Mouse (Mus musculus): ENCODE data around the gene Calr. TPM values are rescaled to one million over a fixed set of nuclear protein-coding genes. Genes with fewer than 3 reads are reported as not detected.

The Calr gene
- polyA plus RNA-seq, 1 experiment from 2014 or later = 318 TPM

- no peaks in the 10 kb centered on the region for H3K36me3 ChIP-seq (ENCODE audit: insufficient read depth, low read length)
- H3K4me2 ChIP-seq (replicated peaks; ENCODE audit: low read depth, low read length) = no peak overlapping the region
- H3K27me3 ChIP-seq (replicated peaks; ENCODE audit: insufficient read depth, low read length) = no peaks in the 10 kb centered on the region
- H3K9me3 ChIP-seq (ENCODE audit: low read length) = no peaks in the 10 kb centered on the region
- WGBS = 81% methylated on average over 11 of the region's 11 CpGs
- no peak for DNase-seq (ENCODE audit: low spot score)
- ATAC-seq = no peak
- no peak overlapping the region for H3K9ac ChIP-seq (replicated peaks; ENCODE audit: low read depth)
- H3K4me3 ChIP-seq (ENCODE audit: low read depth, low read length) = no peak overlapping the region
- TF ChIP-seq CTCF (IDR thresholded peaks at IDR 0.05) (no peak), EP300 (IDR thresholded peaks at IDR 0.05) (no peak)
- H3K27ac ChIP-seq (ENCODE audit: low read length) = no peak overlapping the region
- peaks cover 3% of the 10 kb centered on the region; the same call in 1 of the 2 replicates for H3K4me1 ChIP-seq (ENCODE audit: insufficient read depth, low read depth, low read length)
Observed at GRCm38 (mm10) chr8:84814240-84814554, 32.5 kb downstream of the Calr start.

GRCm38 (mm10) chr8:84813830-84814229, 32.9 kb downstream of the Calr start:
- no peak overlapping the region for H3K9ac ChIP-seq (replicated peaks; ENCODE audit: low read depth)
- 83% methylated on average over 3 of the region's 3 CpGs for WGBS
- TF ChIP-seq CTCF (IDR thresholded peaks at IDR 0.05) (no peak), EP300 (IDR thresholded peaks at IDR 0.05) (no peak)

GRCm38 (mm10) chr8:84813059-84813458, 33.7 kb downstream of the Calr start:
- 1% methylated on average over 5 of the region's 5 CpGs for WGBS
- ATAC-seq = 0 out of 2 replicates have a peak, but pooled peaks have one; percentile 15
- H3K9me3 ChIP-seq (ENCODE audit: low read length) = no peaks in the 10 kb centered on the region
- no peak overlapping the region for H3K4me2 ChIP-seq (replicated peaks; ENCODE audit: low read depth, low read length)
- H3K27ac ChIP-seq (ENCODE audit: low read length) = no peak overlapping the region
- peak; percentile 86 for DNase-seq (ENCODE audit: low spot score)
- H3K9ac ChIP-seq (replicated peaks; ENCODE audit: low read depth) = no peak overlapping the region
- no peaks in the 10 kb centered on the region for H3K27me3 ChIP-seq (replicated peaks; ENCODE audit: insufficient read depth, low read length)
- no peaks in the 10 kb centered on the region for H3K36me3 ChIP-seq (ENCODE audit: insufficient read depth, low read length)
- peaks cover 3% of the 10 kb centered on the region; the same call in 1 of the 2 replicates for H3K4me1 ChIP-seq (ENCODE audit: insufficient read depth, low read depth, low read length)
- TF ChIP-seq EP300 (IDR thresholded peaks at IDR 0.05) = peak; percentile 37; the same call in 1 of the 2 replicates
- peak; percentile 93 for TF ChIP-seq CTCF (IDR thresholded peaks at IDR 0.05)
- no peak overlapping the region for H3K4me3 ChIP-seq (ENCODE audit: low read depth, low read length)

More at GRCm38 (mm10) chr8:84813830-84814229, 32.9 kb downstream of the Calr start:
- ATAC-seq (no peak), DNase-seq (ENCODE audit: low spot score) (no peak)
- Histone ChIP-seq H3K9me3 (ENCODE audit: low read length) (no peaks in the 10 kb centered on the region), H3K27me3 (replicated peaks; ENCODE audit: insufficient read depth, low read length) (no peaks in the 10 kb centered on the region), H3K36me3 (ENCODE audit: insufficient read depth, low read length) (no peaks in the 10 kb centered on the region), H3K27ac (ENCODE audit: low read length) (no peak overlapping the region), H3K4me3 (ENCODE audit: low read depth, low read length) (no peak overlapping the region), H3K4me2 (replicated peaks; ENCODE audit: low read depth, low read length) (no peak overlapping the region), H3K4me1 (ENCODE audit: insufficient read depth, low read depth, low read length) (peaks cover 3% of the 10 kb centered on the region; the same call in 1 of the 2 replicates)

GRCm38 (mm10) chr8:84811303-84811702, 35.4 kb downstream of the Calr start:
- H3K9ac ChIP-seq (replicated peaks; ENCODE audit: low read depth) = no peak overlapping the region
- no peaks in the 10 kb centered on the region for H3K27me3 ChIP-seq (replicated peaks; ENCODE audit: insufficient read depth, low read length)
- DNase-seq (ENCODE audit: low spot score) (no peak), ATAC-seq (no peak)
- no peaks in the 10 kb centered on the region for H3K36me3 ChIP-seq (ENCODE audit: insufficient read depth, low read length)
- TF ChIP-seq EP300 (IDR thresholded peaks at IDR 0.05) = no peak
- no peak for TF ChIP-seq CTCF (IDR thresholded peaks at IDR 0.05)
- no peak overlapping the region for H3K27ac ChIP-seq (ENCODE audit: low read length)
- peak overlapping the region; percentile 55 for H3K4me2 ChIP-seq (replicated peaks; ENCODE audit: low read depth, low read length)
- no peaks in the 10 kb centered on the region for H3K9me3 ChIP-seq (ENCODE audit: low read length)
- peaks cover 3% of the 10 kb centered on the region; the same call in 1 of the 2 replicates for H3K4me1 ChIP-seq (ENCODE audit: insufficient read depth, low read depth, low read length)
- WGBS = 23% methylated on average over 10 of the region's 10 CpGs
- peak overlapping the region; percentile 25; the same call in 1 of the 2 replicates for H3K4me3 ChIP-seq (ENCODE audit: low read depth, low read length)

GRCm38 (mm10) chr8:84810896-84811295, 35.8 kb downstream of the Calr start:
- Histone ChIP-seq H3K9ac (replicated peaks; ENCODE audit: low read depth) (no peak overlapping the region), H3K27me3 (replicated peaks; ENCODE audit: insufficient read depth, low read length) (no peaks in the 10 kb centered on the region), H3K27ac (ENCODE audit: low read length) (no peak overlapping the region), H3K36me3 (ENCODE audit: insufficient read depth, low read length) (no peaks in the 10 kb centered on the region), H3K4me3 (ENCODE audit: low read depth, low read length) (peak overlapping the region; percentile 25; the same call in 1 of the 2 replicates), H3K9me3 (ENCODE audit: low read length) (no peaks in the 10 kb centered on the region), H3K4me1 (ENCODE audit: insufficient read depth, low read depth, low read length) (peaks cover 3% of the 10 kb centered on the region; the same call in 1 of the 2 replicates), H3K4me2 (replicated peaks; ENCODE audit: low read depth, low read length) (peak overlapping the region; percentile 55)
- under 1% methylated on average over 31 of the region's 32 CpGs for WGBS
- ATAC-seq (peak; percentile 88), DNase-seq (ENCODE audit: low spot score) (peak; percentile 90)
- TF ChIP-seq CTCF (IDR thresholded peaks at IDR 0.05) (peak; percentile 88), EP300 (IDR thresholded peaks at IDR 0.05) (no peak)

GRCm38 (mm10) chr8:84809941-84810280, 36.8 kb downstream of the Calr start:
- Histone ChIP-seq H3K4me2 (replicated peaks; ENCODE audit: low read depth, low read length) (no peak overlapping the region), H3K4me1 (ENCODE audit: insufficient read depth, low read depth, low read length) (no peaks in the 10 kb centered on the region), H3K9ac (replicated peaks; ENCODE audit: low read depth) (no peak overlapping the region), H3K9me3 (ENCODE audit: low read length) (no peaks in the 10 kb centered on the region), H3K4me3 (ENCODE audit: low read depth, low read length) (no peak overlapping the region), H3K27ac (ENCODE audit: low read length) (no peak overlapping the region), H3K36me3 (ENCODE audit: insufficient read depth, low read length) (no peaks in the 10 kb centered on the region), H3K27me3 (replicated peaks; ENCODE audit: insufficient read depth, low read length) (no peaks in the 10 kb centered on the region)
- WGBS = 72% methylated on average over 5 of the region's 5 CpGs
- no peak for DNase-seq (ENCODE audit: low spot score)
- no peak for TF ChIP-seq CTCF (IDR thresholded peaks at IDR 0.05)
- no peak for TF ChIP-seq EP300 (IDR thresholded peaks at IDR 0.05)
- no peak for ATAC-seq
